Mouse (Mus musculus): ENCODE results near the gene Rbm6. TPM values are rescaled to one million over a fixed set of nuclear protein-coding genes. Genes with fewer than 3 reads are reported as not detected.

The Rbm6 gene
- total and polyA plus RNA-seq, 3 experiments = 55.7 to 521 (median 55.8) TPM

DNA sequence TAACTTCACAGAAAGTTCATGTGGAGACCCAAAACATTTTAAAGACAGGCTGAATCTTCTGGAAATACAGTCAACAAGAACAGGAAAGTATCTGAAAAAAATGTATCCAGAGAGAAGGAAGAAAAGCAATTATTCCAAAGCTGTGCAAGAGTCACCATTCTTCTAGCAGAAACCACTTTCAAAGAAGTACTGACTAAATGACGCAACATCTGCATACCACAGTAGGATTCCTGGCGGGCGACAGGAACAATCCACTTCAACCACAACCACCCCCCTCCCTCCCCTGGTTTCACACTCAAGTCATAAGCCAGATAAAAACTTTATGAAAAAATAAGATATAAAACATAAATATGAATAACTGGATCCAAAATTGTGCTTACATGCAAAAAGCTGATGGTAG is 39.2 kb downstream of the Rbm6 start:
- Histone ChIP-seq H3K9ac (ENCODE audit: control insufficient read depth, low read depth, low read length, poor library complexity, severe bottlenecking) (no peak overlapping the region), H3K9me3 (replicated peaks; ENCODE audit: insufficient read depth, low read length) (no peaks in the 10 kb centered on the region), H3K36me3 (ENCODE audit: control insufficient read depth in 1 of 2, insufficient read depth in 2 of 2, low read length in 2 of 2) (peaks cover 2 to 44% of the 10 kb centered on the region in 2 experiments; a peak in 3 of 4 replicates), H3K27me3 (ENCODE audit: control insufficient read depth in 1 of 2, insufficient read depth in 2 of 2, low read length in 2 of 2) (no peaks in the 10 kb centered on the region), H3K27ac (ENCODE audit: control insufficient read depth, low read depth, low read length) (no peak overlapping the region), H3K79me2 (ENCODE audit: control insufficient read depth, insufficient read depth, low read length, poor library complexity) (no peaks in the 10 kb centered on the region), H3K4me3 (ENCODE audit: control insufficient read depth in 1 of 2, insufficient read depth in 1 of 2, low read depth in 2 of 2, low read length in 2 of 2) (no peak overlapping the region), H3K4me1 (ENCODE audit: control insufficient read depth in 1 of 2, insufficient read depth in 2 of 2, low read length in 2 of 2) (no peaks in the 10 kb centered on the region)
- no peak for TF ChIP-seq KAT2A (conservative IDR thresholded peaks at IDR 0.05; ENCODE audit: low read depth, low read length)
- TF ChIP-seq ZC3H11A (IDR thresholded peaks at IDR 0.05; ENCODE audit: low read depth, low read length) = no peak
- no peak for TF ChIP-seq NRF1 (IDR thresholded peaks at IDR 0.05; ENCODE audit: insufficient read depth, low read depth, low read length, poor library complexity, severe bottlenecking)
- no peak for TF ChIP-seq TAL1 (IDR thresholded peaks at IDR 0.05; ENCODE audit: low read length)
- no peak for TF ChIP-seq ZMIZ1 (IDR thresholded peaks at IDR 0.05; ENCODE audit: low read depth, low read length)
- no peak for TF ChIP-seq SIN3A (IDR thresholded peaks at IDR 0.05; ENCODE audit: low read length)
- TF ChIP-seq MEF2A (IDR thresholded peaks at IDR 0.05; ENCODE audit: extremely low read depth, insufficient replicate concordance, low read depth, low read length, poor library complexity, severe bottlenecking) = no peak
- TF ChIP-seq MAFK (IDR thresholded peaks at IDR 0.05; ENCODE audit: borderline replicate concordance, low read depth, low read length) = no peak
- TF ChIP-seq ELF1 (IDR thresholded peaks at IDR 0.05; ENCODE audit: low read depth, low read length) = no peak
- no peak for TF ChIP-seq NELFE (IDR thresholded peaks at IDR 0.05; ENCODE audit: low read depth, low read length)
- no peak for TF ChIP-seq E2F4 (IDR thresholded peaks at IDR 0.05; ENCODE audit: borderline replicate concordance, low read depth, low read length)
- no peak for TF ChIP-seq GATA1 (IDR thresholded peaks at IDR 0.05; ENCODE audit: low read depth, low read length)
- no peak for TF ChIP-seq CTCF (IDR thresholded peaks at IDR 0.05 in 2 of 3, conservative IDR thresholded peaks at IDR 0.05 in 1 of 3; ENCODE audit: control insufficient read depth in 1 of 3, insufficient read depth in 1 of 3, low read depth in 2 of 3, low read length in 3 of 3, poor library complexity in 1 of 3, severe bottlenecking in 1 of 3)
- no peak for TF ChIP-seq USF2 (IDR thresholded peaks at IDR 0.05; ENCODE audit: borderline replicate concordance in 1 of 2, insufficient read depth in 1 of 2, low read depth in 1 of 2, low read length in 2 of 2)
- DNase-seq (ENCODE audit: low read depth, low spot score) = no peak

DNA sequence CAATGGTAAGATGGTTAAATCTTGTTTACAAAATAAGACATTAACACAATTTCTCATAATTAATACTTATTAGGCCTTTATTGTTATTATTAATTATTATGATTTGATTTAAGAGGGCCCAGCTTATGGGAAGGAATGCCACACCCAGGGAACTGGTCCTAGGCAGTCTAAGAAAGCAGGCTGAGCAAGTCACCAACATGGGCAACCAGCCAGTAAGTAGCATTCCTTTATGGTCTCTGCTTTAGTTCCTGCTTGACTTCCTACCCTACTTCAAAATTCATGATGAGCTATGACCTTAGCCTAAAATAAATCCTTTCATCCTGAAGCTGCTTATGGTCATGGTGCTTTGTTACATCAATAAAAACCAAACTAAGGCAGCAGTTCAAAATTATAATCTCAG is 41.3 kb downstream of the Rbm6 start:
- Histone ChIP-seq H3K4me3 (ENCODE audit: control insufficient read depth in 1 of 2, insufficient read depth in 1 of 2, low read depth in 2 of 2, low read length in 2 of 2) (no peak overlapping the region), H3K27ac (ENCODE audit: control insufficient read depth, low read depth, low read length) (no peak overlapping the region), H3K36me3 (ENCODE audit: control insufficient read depth in 1 of 2, insufficient read depth in 2 of 2, low read length in 2 of 2) (peaks cover 2 to 44% of the 10 kb centered on the region in 2 experiments; a peak in 3 of 4 replicates), H3K9ac (ENCODE audit: control insufficient read depth, low read depth, low read length, poor library complexity, severe bottlenecking) (no peak overlapping the region), H3K79me2 (ENCODE audit: control insufficient read depth, insufficient read depth, low read length, poor library complexity) (no peaks in the 10 kb centered on the region), H3K4me1 (ENCODE audit: control insufficient read depth in 1 of 2, insufficient read depth in 2 of 2, low read length in 2 of 2) (no peaks in the 10 kb centered on the region), H3K27me3 (ENCODE audit: control insufficient read depth in 1 of 2, insufficient read depth in 2 of 2, low read length in 2 of 2) (no peaks in the 10 kb centered on the region), H3K9me3 (replicated peaks; ENCODE audit: insufficient read depth, low read length) (no peaks in the 10 kb centered on the region)
- TF ChIP-seq ZNF384 (IDR thresholded peaks at IDR 0.05; ENCODE audit: low read depth, low read length) (no peak), SMC3 (IDR thresholded peaks at IDR 0.05; ENCODE audit: low read depth, low read length) (no peak), E2F4 (IDR thresholded peaks at IDR 0.05; ENCODE audit: borderline replicate concordance, low read depth, low read length) (no peak), EP300 (IDR thresholded peaks at IDR 0.05; ENCODE audit: low read depth in 1 of 2, low read length in 2 of 2) (no peak), GATA1 (IDR thresholded peaks at IDR 0.05; ENCODE audit: low read depth, low read length) (no peak), NELFE (IDR thresholded peaks at IDR 0.05; ENCODE audit: low read depth, low read length) (no peak), MAZ (IDR thresholded peaks at IDR 0.05; ENCODE audit: low read depth, low read length) (no peak), MYC (IDR thresholded peaks at IDR 0.05; ENCODE audit: low read depth, low read length) (no peak), CTCF (IDR thresholded peaks at IDR 0.05 in 2 of 3, conservative IDR thresholded peaks at IDR 0.05 in 1 of 3; ENCODE audit: control insufficient read depth in 1 of 3, insufficient read depth in 1 of 3, low read depth in 2 of 3, low read length in 3 of 3, poor library complexity in 1 of 3, severe bottlenecking in 1 of 3) (no peak), SIN3A (IDR thresholded peaks at IDR 0.05; ENCODE audit: low read length) (no peak), NRF1 (IDR thresholded peaks at IDR 0.05; ENCODE audit: insufficient read depth, low read depth, low read length, poor library complexity, severe bottlenecking) (no peak), ETS1 (IDR thresholded peaks at IDR 0.05; ENCODE audit: low read depth, low read length) (no peak), MEF2A (IDR thresholded peaks at IDR 0.05; ENCODE audit: extremely low read depth, insufficient replicate concordance, low read depth, low read length, poor library complexity, severe bottlenecking) (no peak), JUND (IDR thresholded peaks at IDR 0.05; ENCODE audit: low read depth, low read length) (no peak), MAFK (IDR thresholded peaks at IDR 0.05; ENCODE audit: borderline replicate concordance, low read depth, low read length) (no peak), HCFC1 (IDR thresholded peaks at IDR 0.05; ENCODE audit: low read depth, low read length) (no peak)
- DNase-seq (ENCODE audit: low read depth, low spot score) = no peak

All from MEL (cell line).